Mouse (Mus musculus): ENCODE data around the gene Slc7a14. TPM values are rescaled to one million over a fixed set of nuclear protein-coding genes. Genes with fewer than 3 reads are reported as not detected.
"Not testable (repeated sequence)": the region's sequence is repeated elsewhere in the genome, so short reads cannot be mapped to it uniquely, and the experiment has no call there.

The Slc7a14 gene
- polyA plus RNA-seq, 1 experiment from 2014 or later = not detected

- not testable (repeated sequence) for H3K79me2 ChIP-seq (ENCODE audit: inconsistent target); H3K27ac ChIP-seq; H3K36me3 ChIP-seq (ENCODE audit: inconsistent target)
These were observed 36.9 kb downstream of the Slc7a14 start for GRCm38 (mm10) chr3:31273247-31273646.

DNA sequence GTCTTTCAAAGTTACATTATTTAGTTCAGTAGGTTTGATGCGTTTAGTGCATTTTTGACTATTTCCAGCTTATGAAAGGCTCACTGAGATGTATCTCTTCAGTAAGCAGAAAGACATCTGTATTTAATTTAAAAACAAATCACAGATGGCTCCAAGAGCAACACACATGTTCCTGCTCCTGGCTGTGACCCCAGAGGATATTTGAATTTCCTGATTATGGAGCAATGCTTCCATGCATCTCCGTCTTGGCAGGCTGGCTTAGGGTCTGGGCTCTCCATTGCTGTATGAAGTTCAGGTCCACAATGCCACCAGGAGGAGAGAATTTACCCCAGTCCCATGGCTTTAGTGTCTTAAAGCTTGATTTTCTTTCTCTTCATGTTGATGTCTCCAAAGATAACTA lies 37.5 kb downstream of the Slc7a14 start:
- H3K36me3 ChIP-seq (ENCODE audit: inconsistent target) = no peaks in the 10 kb centered on the region
- H3K79me2 ChIP-seq (ENCODE audit: inconsistent target) = no peaks in the 10 kb centered on the region
- H3K4me3 ChIP-seq (ENCODE audit: inconsistent target) = no peak overlapping the region
- WGBS (ENCODE audit: missing documents) = 95% methylated on average over 2 of the region's 2 CpGs
- no peak overlapping the region for H3K27ac ChIP-seq

More at GRCm38 (mm10) chr3:31273247-31273646, 36.9 kb downstream of the Slc7a14 start:
- H3K4me3 ChIP-seq (ENCODE audit: inconsistent target) = not testable (repeated sequence)

GRCm38 (mm10) chr3:31269551-31270317 lies 40.4 kb downstream of the Slc7a14 start:
- no peaks in the 10 kb centered on the region for H3K79me2 ChIP-seq (ENCODE audit: inconsistent target)
- WGBS (ENCODE audit: missing documents) = 50% methylated on average over 4 of the region's 4 CpGs

GRCm38 (mm10) chr3:31267921-31268320 lies 42.3 kb downstream of the Slc7a14 start:
- Histone ChIP-seq H3K36me3 (ENCODE audit: inconsistent target) (no peaks in the 10 kb centered on the region), H3K4me3 (ENCODE audit: inconsistent target) (no peak overlapping the region), H3K27ac (no peak overlapping the region), H3K79me2 (ENCODE audit: inconsistent target) (no peaks in the 10 kb centered on the region)
- WGBS (ENCODE audit: missing documents) = 62% methylated on average over 2 of the region's 2 CpGs

More at GRCm38 (mm10) chr3:31269551-31270317, 40.4 kb downstream of the Slc7a14 start:
- Histone ChIP-seq H3K4me3 (ENCODE audit: inconsistent target) (no peak overlapping the region), H3K36me3 (ENCODE audit: inconsistent target) (no peaks in the 10 kb centered on the region), H3K27ac (no peak overlapping the region)

- H3K27ac ChIP-seq = no peak overlapping the region
- H3K4me3 ChIP-seq (ENCODE audit: inconsistent target) = no peak overlapping the region
- H3K79me2 ChIP-seq (ENCODE audit: inconsistent target) = no peaks in the 10 kb centered on the region
- WGBS (ENCODE audit: missing documents) = 89% methylated on average over 7 of the region's 7 CpGs
- no peaks in the 10 kb centered on the region for H3K36me3 ChIP-seq (ENCODE audit: inconsistent target)
These were observed 43.2 kb downstream of the Slc7a14 start for GRCm38 (mm10) chr3:31266941-31267340.

DNA sequence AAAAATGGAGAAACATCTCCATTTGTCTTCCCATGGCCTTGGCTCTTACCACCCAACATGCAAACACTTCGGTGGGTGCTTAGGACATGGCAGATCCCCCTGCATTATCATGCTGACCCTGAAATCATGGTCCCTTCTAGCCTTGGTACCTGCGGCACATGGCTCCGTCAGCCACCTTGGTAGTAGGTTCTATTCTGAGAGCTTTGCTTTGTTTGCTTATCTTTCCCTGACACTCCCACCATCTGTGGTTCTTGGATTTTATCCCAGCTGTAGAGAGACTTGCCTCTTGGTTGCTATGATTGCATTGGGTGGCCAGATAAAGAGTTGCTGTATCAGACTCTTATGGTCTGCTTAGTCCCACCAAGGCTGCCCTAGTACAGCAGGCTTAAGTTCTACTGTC lies 46.6 kb downstream of the Slc7a14 start:
- Histone ChIP-seq H3K4me3 (ENCODE audit: inconsistent target) (no peak overlapping the region), H3K79me2 (ENCODE audit: inconsistent target) (no peaks in the 10 kb centered on the region), H3K27ac (no peak overlapping the region), H3K36me3 (ENCODE audit: inconsistent target) (no peaks in the 10 kb centered on the region)
- WGBS (ENCODE audit: missing documents) = 93% methylated on average over 3 of the region's 3 CpGs

DNA sequence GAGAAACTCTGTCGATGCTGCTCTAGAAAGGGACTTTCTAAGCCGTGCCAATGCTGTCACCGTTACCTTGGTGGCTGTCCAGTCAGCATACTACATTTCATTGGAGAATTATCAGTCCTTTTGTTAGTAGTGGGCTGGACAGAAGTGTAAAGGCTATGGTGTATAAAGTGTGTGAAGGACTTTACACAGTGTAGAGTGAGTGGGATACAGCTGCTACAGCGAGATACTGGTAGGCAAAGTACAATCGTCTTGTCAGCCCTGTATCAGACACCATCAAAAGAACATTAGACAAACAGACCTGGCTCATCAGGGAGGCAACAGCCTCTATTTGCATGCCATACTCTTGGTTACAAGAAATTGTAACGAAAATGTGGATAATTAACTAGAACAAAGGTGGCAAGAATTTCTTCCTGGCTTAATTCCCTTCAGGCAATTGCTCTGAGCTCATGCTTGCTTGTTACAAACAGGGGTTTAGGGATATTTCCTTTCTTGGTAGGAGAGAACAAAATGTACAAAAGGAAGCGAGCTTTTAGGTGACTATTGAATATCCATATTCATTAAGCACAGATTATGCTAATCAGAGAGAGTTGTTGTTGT lies 48.7 kb downstream of the Slc7a14 start:
- Histone ChIP-seq H3K27ac (no peak overlapping the region), H3K4me3 (ENCODE audit: inconsistent target) (no peak overlapping the region), H3K36me3 (ENCODE audit: inconsistent target) (no peaks in the 10 kb centered on the region), H3K79me2 (ENCODE audit: inconsistent target) (no peaks in the 10 kb centered on the region)
- 87% methylated on average over 7 of the region's 7 CpGs for WGBS (ENCODE audit: missing documents)

GRCm38 (mm10) chr3:31260964-31261346 lies 49.2 kb downstream of the Slc7a14 start:
- Histone ChIP-seq H3K4me3 (ENCODE audit: inconsistent target) (no peak overlapping the region), H3K36me3 (ENCODE audit: inconsistent target) (no peaks in the 10 kb centered on the region), H3K27ac (no peak overlapping the region), H3K79me2 (ENCODE audit: inconsistent target) (no peaks in the 10 kb centered on the region)
- 84% methylated on average over 3 of the region's 3 CpGs for WGBS (ENCODE audit: missing documents)

GRCm38 (mm10) chr3:31260329-31260963 lies 49.7 kb downstream of the Slc7a14 start:
- H3K4me3 ChIP-seq (ENCODE audit: inconsistent target) = no peak overlapping the region
- no peak overlapping the region for H3K27ac ChIP-seq
- no peaks in the 10 kb centered on the region for H3K36me3 ChIP-seq (ENCODE audit: inconsistent target)
- 58% methylated on average over 7 of the region's 7 CpGs for WGBS (ENCODE audit: missing documents)
- H3K79me2 ChIP-seq (ENCODE audit: inconsistent target) = no peaks in the 10 kb centered on the region

GRCm38 (mm10) chr3:31259553-31260255 lies 50.5 kb downstream of the Slc7a14 start:
- H3K79me2 ChIP-seq (ENCODE audit: inconsistent target) = no peaks in the 10 kb centered on the region
- no peak overlapping the region for H3K27ac ChIP-seq
- WGBS (ENCODE audit: missing documents) = 10% methylated on average over 7 of the region's 7 CpGs

GRCm38 (mm10) chr3:31254427-31254826 lies 55.8 kb downstream of the Slc7a14 start:
- no peak overlapping the region for H3K27ac ChIP-seq
- H3K36me3 ChIP-seq (ENCODE audit: inconsistent target) = no peaks in the 10 kb centered on the region
- 86% methylated on average over 7 of the region's 7 CpGs for WGBS (ENCODE audit: missing documents)
- H3K79me2 ChIP-seq (ENCODE audit: inconsistent target) = no peaks in the 10 kb centered on the region
- H3K4me3 ChIP-seq (ENCODE audit: inconsistent target) = no peak overlapping the region

More at GRCm38 (mm10) chr3:31259553-31260255, 50.5 kb downstream of the Slc7a14 start:
- no peak overlapping the region for H3K4me3 ChIP-seq (ENCODE audit: inconsistent target)
- H3K36me3 ChIP-seq (ENCODE audit: inconsistent target) = no peaks in the 10 kb centered on the region

- Histone ChIP-seq H3K36me3 (ENCODE audit: inconsistent target) (no peaks in the 10 kb centered on the region), H3K4me3 (ENCODE audit: inconsistent target) (no peak overlapping the region), H3K27ac (no peak overlapping the region), H3K79me2 (ENCODE audit: inconsistent target) (no peaks in the 10 kb centered on the region)
- WGBS (ENCODE audit: missing documents) = 93% methylated on average over 9 of the region's 9 CpGs
These were observed 56.3 kb downstream of the Slc7a14 start for GRCm38 (mm10) chr3:31253862-31254261.

GRCm38 (mm10) chr3:31252566-31252965 lies 57.6 kb downstream of the Slc7a14 start:
- H3K4me3 ChIP-seq (ENCODE audit: inconsistent target) = no peak overlapping the region
- no peak overlapping the region for H3K27ac ChIP-seq
- H3K36me3 ChIP-seq (ENCODE audit: inconsistent target) = no peaks in the 10 kb centered on the region
- 70% methylated on average over 3 of the region's 3 CpGs for WGBS (ENCODE audit: missing documents)
- H3K79me2 ChIP-seq (ENCODE audit: inconsistent target) = no peaks in the 10 kb centered on the region

- Histone ChIP-seq H3K79me2 (ENCODE audit: inconsistent target) (no peaks in the 10 kb centered on the region), H3K27ac (no peak overlapping the region), H3K36me3 (ENCODE audit: inconsistent target) (no peaks in the 10 kb centered on the region), H3K4me3 (ENCODE audit: inconsistent target) (no peak overlapping the region)
- 77% methylated on average over 1 of the region's 1 CpGs for WGBS (ENCODE audit: missing documents)
These were observed 66.7 kb downstream of the Slc7a14 start for GRCm38 (mm10) chr3:31243478-31243877.

DNA sequence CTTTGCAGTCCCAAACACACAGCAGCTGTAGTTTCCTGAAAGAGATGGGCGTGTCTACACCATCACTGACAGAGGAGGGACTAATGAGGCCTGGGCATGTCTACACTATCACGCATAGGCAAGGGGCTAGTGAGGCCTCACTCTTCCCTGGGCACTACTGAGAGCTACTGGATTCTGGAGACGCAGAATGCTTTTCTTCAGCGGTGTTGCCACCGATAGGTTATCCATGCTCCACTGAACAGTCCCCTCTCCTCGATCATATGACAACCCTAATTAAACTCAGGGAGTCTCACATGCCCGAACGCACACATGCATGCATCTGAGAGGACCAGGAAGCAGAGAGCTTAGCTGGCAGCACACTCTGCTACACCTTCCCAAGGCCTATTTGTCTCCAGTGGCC lies 69.3 kb downstream of the Slc7a14 start:
- no peak overlapping the region for H3K27ac ChIP-seq
- WGBS (ENCODE audit: missing documents) = 98% methylated on average over 8 of the region's 8 CpGs

More for the DNA sequence above, 69.3 kb downstream of the Slc7a14 start:
- Histone ChIP-seq H3K79me2 (ENCODE audit: inconsistent target) (no peaks in the 10 kb centered on the region), H3K36me3 (ENCODE audit: inconsistent target) (no peaks in the 10 kb centered on the region), H3K4me3 (ENCODE audit: inconsistent target) (no peak overlapping the region)
